Mouse (Mus musculus): ENCODE data around the gene Abtb2.

DNA sequence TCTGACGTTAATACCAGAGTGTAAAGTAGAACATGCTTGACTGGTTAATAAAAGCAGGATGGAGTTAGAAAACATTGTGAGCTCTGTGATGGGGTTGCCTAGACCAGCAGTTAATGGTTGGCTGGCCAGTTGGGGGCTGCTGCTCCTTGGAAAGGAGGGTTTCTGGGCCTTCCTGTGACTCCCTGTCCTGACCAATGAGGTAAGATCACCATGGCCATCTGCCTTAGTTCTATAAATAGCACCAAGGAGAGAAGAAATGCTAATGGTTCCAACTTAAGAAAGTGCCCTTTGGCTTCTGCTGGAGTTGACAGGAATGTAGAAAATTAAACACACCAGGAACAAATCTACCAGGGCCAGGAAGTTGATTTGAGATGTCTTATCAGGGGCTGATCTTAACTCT, 42.8 kb downstream of the Abtb2 start:
- TF ChIP-seq POLR2A (IDR thresholded peaks at IDR 0.05; ENCODE audit: insufficient read length, low read depth) (no peak), MAX (IDR thresholded peaks at IDR 0.05; ENCODE audit: low read depth) (no peak), POLR2AphosphoS2 (IDR thresholded peaks at IDR 0.05; ENCODE audit: insufficient read length, low read depth) (no peak), TCF12 (IDR thresholded peaks at IDR 0.05; ENCODE audit: insufficient read depth, poor library complexity, severe bottlenecking) (no peak), E2F4 (IDR thresholded peaks at IDR 0.05; ENCODE audit: insufficient read depth) (no peak)
